Mouse (Mus musculus) hindbrain, embryonic 12.5 days (tissue): Measurements from ENCODE around the gene Itprid2. TPM values are rescaled to one million over a fixed set of nuclear protein-coding genes. Genes with fewer than 3 reads are reported as not detected.

ENCODE experiments used
- polyA plus RNA-seq: library from polyadenylated mRNA; unstranded; fragments of >200 nt; fragmentation: Nextera tagmentation; extraction: Ambion mirVana; gene quantifications from 2 replicates; pipeline ENCODE4 v1.2.1, GENCODE M21; 2016

The Itprid2 gene
- polyA plus RNA-seq, 1 experiment from 2014 or later = 7.4 TPM

Other genes with a start within 250 kb of the Itprid2 start
- gene Neurod1, start 178.6 kb upstream of the Itprid2 start, polyA plus RNA-seq = 25.3 and 30.4 TPM in 2 replicates
- 3.6 and 4.1 TPM in 2 replicates for gene Cerkl, start 178.6 kb upstream of the Itprid2 start, polyA plus RNA-seq
- 11.2 and 19.4 TPM in 2 replicates for gene Ppp1r1c, start 72.4 kb downstream of the Itprid2 start, polyA plus RNA-seq